Mouse (Mus musculus) colon, adult 2 months (tissue): ENCODE results near the gene Zfp961. TPM values are rescaled to one million over a fixed set of nuclear protein-coding genes. Genes with fewer than 3 reads are reported as not detected.

Experiments
- polyA plus RNA-seq: library from polyadenylated mRNA; depleted of rRNA; stranded (reverse); fragments of >200 nt; gene quantifications from 2 replicates; pipeline ENCODE4 v1.2.3, GENCODE M21; 2012; rRNA removed

Zfp961 gene
- 2.1 and 2.3 TPM in 2 replicates for polyA plus RNA-seq

GRCm38 (mm10) chr8:71950482-71951221, at the start of gene Zfp961:
Gene Zfp961 (plus strand): TSS chr8:71951038.

GRCm38 (mm10) chr8:71908309-71909261, 42.3 kb upstream of the Zfp961 start, which contains the start of the genes Zfp882 and Zfp617:
Gene Zfp882 (plus strand): TSS chr8:71908608.
Gene Zfp617 (plus strand): TSS chr8:71908635.

GRCm38 (mm10) chr8:72009473-72009872, 58.6 kb downstream of the Zfp961 start, which contains the start of gene Cyp4f18:
Gene Cyp4f18 (minus strand): TSS chr8:72009626.

GRCm38 (mm10) chr8:72040918-72041317, 90.1 kb downstream of the Zfp961 start, which contains the start of gene Olfr372:
Gene Olfr372 (plus strand): TSS chr8:72041218.

Other genes with a start within 250 kb of the Zfp961 start
- gene B3gnt3, start 249.2 kb upstream of the Zfp961 start, polyA plus RNA-seq, result 298 and 338 TPM in 2 replicates
- gene Fcho1, start 225.3 kb upstream of the Zfp961 start, polyA plus RNA-seq, result 32.7 and 32.9 TPM in 2 replicates
- gene Zfp709, start 69.0 kb upstream of the Zfp961 start, polyA plus RNA-seq, result 0.08 and 0.23 TPM in 2 replicates
- 0.13 and 0.28 TPM in 2 replicates for gene Zfp882, start 42.4 kb upstream of the Zfp961 start, polyA plus RNA-seq
- 1.6 and 2.0 TPM in 2 replicates for gene Zfp617, start 42.4 kb upstream of the Zfp961 start, polyA plus RNA-seq
- gene Cyp4f18, start 58.6 kb downstream of the Zfp961 start, polyA plus RNA-seq, result 6.7 and 6.8 TPM in 2 replicates
- gene Olfr372, start 90.2 kb downstream of the Zfp961 start, polyA plus RNA-seq, result not detected in 2 replicates
- gene Olfr373, start 132.1 kb downstream of the Zfp961 start, polyA plus RNA-seq, result not detected in 2 replicates
- gene Olfr374, start 156.0 kb downstream of the Zfp961 start, polyA plus RNA-seq, result not detected in 2 replicates
- 52.1 and 62.6 TPM in 2 replicates for gene Tpm4, start 183.9 kb downstream of the Zfp961 start, polyA plus RNA-seq
- 42.3 and 45.7 TPM in 2 replicates for gene Rab8a, start 210.2 kb downstream of the Zfp961 start, polyA plus RNA-seq
- 3.2 and 3.4 TPM in 2 replicates for gene Hsh2d, start 238.6 kb downstream of the Zfp961 start, polyA plus RNA-seq